Mouse (Mus musculus) small intestine, adult 2 months (tissue): ENCODE results near the gene Cacnb4. TPM values are rescaled to one million over a fixed set of nuclear protein-coding genes. Genes with fewer than 3 reads are reported as not detected.

Experiments
- H3K27ac ChIP-seq: fragments of 200-500 bp; 2 replicates; pipeline ENCODE4 v1.5.1; 2012; ENCODE audit warnings: low read depth, low read length, control low read depth, inconsistent platforms; ENCODE audit not compliant: insufficient read depth
- H3K27me3 ChIP-seq: fragments of 200-500 bp; 2 replicates; pipeline ENCODE4 v1.6.1; 2012; ENCODE audit warnings: mild to moderate bottlenecking, moderate library complexity, low read length, inconsistent platforms; ENCODE audit not compliant: control insufficient read depth, insufficient read depth
- H3K36me3 ChIP-seq: fragments of 200-500 bp; 2 replicates; pipeline ENCODE4 v1.6.1; 2012; ENCODE audit warnings: mild to moderate bottlenecking, low read length, control low read depth, inconsistent platforms; ENCODE audit not compliant: control insufficient read depth, insufficient read depth
- H3K4me1 ChIP-seq: fragments of 200-500 bp; 2 replicates; pipeline ENCODE4 v1.6.1; 2012; ENCODE audit warnings: low read length, inconsistent platforms, mixed read lengths; ENCODE audit not compliant: control insufficient read depth, insufficient read depth, insufficient read length
- H3K4me3 ChIP-seq: fragments of 200-500 bp; 2 replicates; pipeline ENCODE4 v1.5.1; 2012; ENCODE audit warnings: low read depth, mild to moderate bottlenecking, control low read depth, inconsistent platforms, low read length, moderate library complexity
- CTCF ChIP-seq: fragments of 200-500 bp; IDR thresholded peaks from 2 replicates; pipeline ENCODE4 v1.5.1; 2012; ENCODE audit warnings: low read depth, mild to moderate bottlenecking, control low read depth, inconsistent platforms, low read length, moderate library complexity, mixed read lengths; ENCODE audit not compliant: insufficient replicate concordance, insufficient read length; ENCODE audit errors: extremely low read depth
- POLR2A ChIP-seq: fragments of 200-500 bp; IDR thresholded peaks from 2 replicates; pipeline ENCODE4 v1.6.1; 2012; ENCODE audit warnings: low read depth, mild to moderate bottlenecking, control low read depth, inconsistent platforms, low read length, moderate library complexity
- WGBS: fragments of 180-500 bp; shearing (Covaris S2); methylation state at CpG from one replicate; pipeline ENCODE4 v1.1.7; 2018; 5-methylcytosine and 5-hydroxymethylcytosine counted together
- polyA plus RNA-seq: library from polyadenylated mRNA; depleted of rRNA; stranded (reverse); fragments of >200 nt; gene quantifications from 2 replicates; pipeline ENCODE4 v1.2.3, GENCODE M21; 2012

The Cacnb4 gene
- polyA plus RNA-seq, 1 experiment, result 0.03 TPM

DNA sequence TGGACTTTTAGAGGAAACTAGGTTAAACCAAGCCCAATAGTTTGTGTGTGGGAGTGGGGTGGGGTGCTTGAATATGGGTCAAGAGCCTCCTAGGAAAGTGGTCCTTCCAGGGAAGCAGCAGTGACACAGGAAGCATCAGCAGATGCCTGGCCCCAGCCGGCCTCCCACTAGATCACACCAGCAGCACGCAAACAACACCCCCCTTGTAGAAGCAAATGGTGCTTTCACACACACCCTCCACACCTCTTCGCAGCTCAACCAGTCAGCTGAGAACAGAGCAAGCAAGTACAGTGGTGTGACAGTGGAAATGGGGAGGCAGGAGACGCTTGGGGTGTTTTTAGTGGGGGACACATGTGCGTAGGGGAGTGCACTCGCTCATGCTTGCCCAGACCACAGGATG is 33.0 kb downstream of the Cacnb4 start:
- TF ChIP-seq POLR2A (no peak), CTCF (no peak)
- Histone ChIP-seq H3K4me3 (no peak overlapping the region), H3K27me3 (no peaks in the 10 kb centered on the region), H3K27ac (no peak overlapping the region), H3K4me1 (no peaks in the 10 kb centered on the region), H3K36me3 (no peaks in the 10 kb centered on the region)
- 85% methylated on average over 6 of the region's 6 CpGs for WGBS

GRCm38 (mm10) chr2:52639530-52639875 is 37.1 kb downstream of the Cacnb4 start:
- H3K27me3 ChIP-seq, result no peaks in the 10 kb centered on the region
- TF ChIP-seq POLR2A, result no peak
- TF ChIP-seq CTCF, result no peak
- WGBS, result 24% methylated on average over 4 of the region's 4 CpGs
- H3K36me3 ChIP-seq, result no peaks in the 10 kb centered on the region
- no peaks in the 10 kb centered on the region for H3K4me1 ChIP-seq
- H3K27ac ChIP-seq, result no peak overlapping the region
- H3K4me3 ChIP-seq, result no peak overlapping the region

DNA sequence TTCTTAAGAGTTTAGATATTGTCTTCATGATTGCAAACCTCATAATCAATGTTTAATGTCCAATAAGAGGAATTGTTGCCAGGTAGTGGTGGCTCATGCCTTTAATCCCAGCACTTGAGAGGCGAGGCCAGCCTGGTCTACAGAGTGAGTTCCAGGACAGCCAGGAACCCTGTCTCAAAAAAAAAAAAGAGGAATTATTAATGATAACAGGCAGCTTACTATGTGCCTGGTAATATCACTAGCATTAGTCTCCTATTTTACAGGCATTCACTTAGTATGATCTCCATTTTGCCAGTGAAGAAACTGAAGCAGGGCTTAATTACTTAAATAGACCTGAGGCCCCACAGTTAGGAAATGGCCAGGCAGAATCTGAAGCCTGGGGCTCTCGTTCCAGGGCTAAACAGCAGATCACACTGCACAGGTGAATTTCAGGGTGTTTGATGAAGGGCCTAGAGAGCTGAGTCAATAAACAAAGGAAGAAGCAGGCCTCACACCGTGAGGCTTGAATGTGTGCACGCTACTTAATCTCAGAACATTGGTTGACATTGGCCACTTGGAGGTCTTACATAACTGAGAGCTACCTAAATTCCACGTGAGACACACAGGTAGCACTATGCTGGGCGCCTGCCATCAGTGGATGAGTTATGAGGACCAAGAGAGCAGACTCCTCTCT is 37.6 kb downstream of the Cacnb4 start:
- no peak for TF ChIP-seq POLR2A
- TF ChIP-seq CTCF, result no peak
- H3K36me3 ChIP-seq, result no peaks in the 10 kb centered on the region
- no peak overlapping the region for H3K4me3 ChIP-seq
- no peaks in the 10 kb centered on the region for H3K4me1 ChIP-seq
- no peaks in the 10 kb centered on the region for H3K27me3 ChIP-seq
- H3K27ac ChIP-seq, result no peak overlapping the region
- 51% methylated on average over 6 of the region's 6 CpGs for WGBS

DNA sequence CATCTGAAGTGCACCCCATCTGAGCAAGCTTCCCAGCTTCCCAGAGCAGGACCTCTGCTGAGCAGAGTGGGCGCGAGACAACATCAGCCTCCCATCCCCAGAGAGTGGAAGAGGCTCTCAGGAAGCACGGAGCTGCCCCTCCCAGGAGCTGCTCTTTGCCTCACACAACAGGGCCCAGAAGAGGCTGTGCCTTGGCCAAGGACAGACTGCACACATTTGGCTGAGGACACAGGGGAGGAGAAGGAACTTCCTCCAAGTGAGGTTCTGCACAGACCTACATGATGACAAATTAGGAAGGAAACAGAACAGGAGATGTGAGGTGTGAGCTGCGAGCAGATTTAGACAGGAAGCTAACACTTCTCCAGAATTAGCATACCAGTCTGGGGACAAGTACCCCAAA is 38.4 kb downstream of the Cacnb4 start:
- no peaks in the 10 kb centered on the region for H3K36me3 ChIP-seq
- H3K4me1 ChIP-seq, result no peaks in the 10 kb centered on the region
- TF ChIP-seq POLR2A, result no peak
- no peak for TF ChIP-seq CTCF
- H3K27ac ChIP-seq, result no peak overlapping the region
- no peak overlapping the region for H3K4me3 ChIP-seq
- WGBS, result 53% methylated on average over 4 of the region's 4 CpGs
- H3K27me3 ChIP-seq, result no peaks in the 10 kb centered on the region

DNA sequence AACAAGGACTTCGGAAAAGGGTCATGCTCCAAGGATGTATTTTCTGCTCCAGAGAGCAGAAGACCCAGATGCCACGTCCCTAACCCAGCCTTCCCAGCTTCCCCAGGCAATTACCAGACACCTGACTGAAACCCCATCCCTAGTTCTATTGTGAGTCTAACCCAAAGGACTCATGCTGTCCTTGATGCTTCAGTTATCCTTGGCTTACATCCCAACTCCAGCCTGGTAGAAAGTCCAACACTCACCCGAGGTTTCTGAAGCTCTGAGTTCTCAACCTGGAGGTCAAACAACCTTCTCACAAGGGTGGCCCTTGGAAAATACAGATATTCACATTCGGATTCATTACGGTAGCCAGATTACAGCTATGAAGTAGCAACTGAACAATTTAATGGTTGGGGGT is 40.6 kb downstream of the Cacnb4 start:
- no peak overlapping the region for H3K4me3 ChIP-seq
- WGBS, result 73% methylated on average over 5 of the region's 5 CpGs
- H3K27me3 ChIP-seq, result no peaks in the 10 kb centered on the region
- TF ChIP-seq POLR2A (no peak), CTCF (no peak)
- no peaks in the 10 kb centered on the region for H3K4me1 ChIP-seq
- H3K27ac ChIP-seq, result no peak overlapping the region
- H3K36me3 ChIP-seq, result no peaks in the 10 kb centered on the region

GRCm38 (mm10) chr2:52635358-52635757 is 41.3 kb downstream of the Cacnb4 start:
- no peak overlapping the region for H3K27ac ChIP-seq
- no peaks in the 10 kb centered on the region for H3K27me3 ChIP-seq
- no peak overlapping the region for H3K4me3 ChIP-seq
- 62% methylated on average over 4 of the region's 4 CpGs for WGBS
- H3K4me1 ChIP-seq, result no peaks in the 10 kb centered on the region
- TF ChIP-seq POLR2A, result no peak
- no peak for TF ChIP-seq CTCF
- no peaks in the 10 kb centered on the region for H3K36me3 ChIP-seq

GRCm38 (mm10) chr2:52632880-52633279 is 43.8 kb downstream of the Cacnb4 start:
- Histone ChIP-seq H3K27ac (no peak overlapping the region), H3K4me3 (no peak overlapping the region), H3K36me3 (no peaks in the 10 kb centered on the region), H3K4me1 (no peaks in the 10 kb centered on the region), H3K27me3 (no peaks in the 10 kb centered on the region)
- WGBS, result 8% methylated on average over 7 of the region's 7 CpGs
- TF ChIP-seq POLR2A (no peak), CTCF (peak; percentile 73; the same call in 1 of the 2 replicates)
